Mouse (Mus musculus) midbrain, postnatal 0 days (tissue): ENCODE measurements around the gene Dhrs4. TPM values are rescaled to one million over a fixed set of nuclear protein-coding genes. Genes with fewer than 3 reads are reported as not detected.

Experiments used
- ATAC-seq: fragments of 200-750 bp; cut with Nextera tagmentation; 2 replicates; pipeline ENCODE4 v1.8.0; 2017; ENCODE audit warnings: moderate number of reproducible peaks, mild to moderate bottlenecking, moderate TSS enrichment, moderate library complexity; ENCODE audit not compliant: low FRiP score
- DNase-seq: peaks from one replicate; pipeline ENCODE4 v3.0.0-alpha.2; 2015; ENCODE audit warnings: low spot score
- H3K27ac ChIP-seq: fragments of 300-500 bp; sonication (generic); 2 replicates; pipeline ENCODE4 v1.5.1; 2014; ENCODE audit warnings: low read depth, mild to moderate bottlenecking, low read length, mixed read lengths
- H3K27me3 ChIP-seq: fragments of 300-500 bp; sonication (generic); 2 replicates; pipeline ENCODE4 v1.6.1; 2014; ENCODE audit warnings: low read length, control low read depth, mixed read lengths; ENCODE audit not compliant: insufficient read depth
- H3K36me3 ChIP-seq: fragments of 300-500 bp; sonication (generic); 2 replicates; pipeline ENCODE4 v1.6.1; 2014; ENCODE audit warnings: low read length, control low read depth, mixed read lengths; ENCODE audit not compliant: insufficient read depth
- H3K4me1 ChIP-seq: fragments of 300-500 bp; sonication (generic); 2 replicates; pipeline ENCODE4 v1.6.1; 2014; ENCODE audit warnings: mild to moderate bottlenecking, control low read depth, antibody characterized with exemption, low read length, mixed read lengths; ENCODE audit not compliant: insufficient read depth
- H3K4me2 ChIP-seq: fragments of 300-500 bp; sonication (generic); 2 replicates; pipeline ENCODE4 v1.6.1; 2014; ENCODE audit warnings: low read depth, mild to moderate bottlenecking, low read length, mixed read lengths; ENCODE audit not compliant: poor library complexity, severe bottlenecking
- H3K4me3 ChIP-seq: fragments of 300-500 bp; sonication (generic); 2 replicates; pipeline ENCODE4 v1.5.1; 2014; ENCODE audit warnings: low read depth, mild to moderate bottlenecking, low read length, moderate library complexity
- H3K9ac ChIP-seq: fragments of 300-500 bp; sonication (generic); replicated peaks from 2 replicates; pipeline ENCODE4 v1.6.1; 2014; ENCODE audit warnings: mild to moderate bottlenecking, low read length, moderate library complexity, mixed read lengths; ENCODE audit not compliant: poor library complexity, severe bottlenecking
- H3K9me3 ChIP-seq: fragments of 300-500 bp; sonication (generic); 2 replicates; pipeline ENCODE4 v1.6.1; 2016; ENCODE audit warnings: low read length, control low read depth
- CTCF ChIP-seq: IDR thresholded peaks from 2 replicates; pipeline ENCODE4 v1.5.1; 2016; ENCODE audit warnings: antibody characterized with exemption, mild to moderate bottlenecking
- WGBS: fragments of 180-500 bp; shearing (Covaris S2); extraction: QIAGEN DNeasy Blood & Tissue Kit; methylation state at CpG from one replicate; pipeline ENCODE4 v1.1.7; 2014; 5-methylcytosine and 5-hydroxymethylcytosine counted together
- polyA plus RNA-seq: library from polyadenylated mRNA; unstranded; fragments of >200 nt; fragmentation: Nextera tagmentation; extraction: Ambion mirVana; gene quantifications from 2 replicates; pipeline ENCODE4 v1.2.1, GENCODE M21; 2015
- total RNA-seq: library from RNA; depleted of rRNA; stranded (reverse); fragments of >200 nt; gene quantifications from 2 replicates; pipeline ENCODE4 v1.2.3, GENCODE M21; 2014

The Dhrs4 gene
- total and polyA plus RNA-seq, 2 experiments from 2014 or later, result 10.0 to 19.4 TPM

DNA sequence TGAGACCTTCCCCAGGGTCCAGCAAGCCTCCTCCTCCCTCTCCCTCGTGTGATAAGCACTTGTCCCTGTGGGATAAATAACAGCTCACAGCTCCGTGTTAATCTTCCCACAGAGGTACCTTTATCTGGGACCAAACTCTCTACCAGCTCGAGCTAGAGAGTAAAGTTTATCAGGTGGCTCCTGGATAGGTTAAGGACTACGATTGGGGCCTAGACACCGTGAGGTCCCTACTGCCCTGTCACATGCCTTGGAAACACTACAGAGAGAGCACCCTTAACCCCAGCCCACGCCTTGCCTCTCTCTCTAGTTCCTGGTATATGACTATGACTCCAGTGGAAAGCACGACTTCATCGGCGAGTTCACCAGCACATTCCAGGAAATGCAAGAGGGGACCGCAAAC, 35.4 kb downstream of the Dhrs4 start:
- DNase-seq, result no peak
- Histone ChIP-seq H3K9me3 (no peaks in the 10 kb centered on the region), H3K9ac (no peak overlapping the region), H3K4me1 (peaks cover 6% of the 10 kb centered on the region), H3K4me2 (no peak overlapping the region), H3K4me3 (no peak overlapping the region), H3K27ac (no peak overlapping the region), H3K27me3 (no peaks in the 10 kb centered on the region), H3K36me3 (no peaks in the 10 kb centered on the region)
- TF ChIP-seq CTCF, result no peak
- 72% methylated on average over 10 of the region's 10 CpGs for WGBS
- no peak for ATAC-seq

DNA sequence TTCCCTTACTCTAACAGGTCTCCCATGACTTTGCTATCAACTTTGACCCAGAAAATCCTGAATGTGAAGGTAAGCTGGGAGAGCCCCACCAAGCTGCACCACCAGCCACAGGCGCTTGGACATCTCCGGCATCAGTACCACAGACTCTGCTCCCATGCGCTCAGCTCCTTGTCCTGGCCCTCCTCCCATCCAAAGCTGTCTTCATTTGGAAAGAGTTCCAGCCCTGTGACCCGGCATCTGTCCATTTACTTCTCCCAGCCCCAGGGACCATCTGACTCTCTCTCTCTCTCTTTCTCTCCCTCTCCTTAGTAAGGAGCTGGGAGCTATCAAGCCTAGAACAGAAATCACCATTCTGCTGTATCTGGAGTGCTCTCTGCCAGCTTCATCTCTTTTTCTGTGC, 37.3 kb downstream of the Dhrs4 start:
- ATAC-seq, result no peak
- no peaks in the 10 kb centered on the region for H3K9me3 ChIP-seq
- H3K4me3 ChIP-seq, result no peak overlapping the region
- WGBS, result 86% methylated on average over 4 of the region's 4 CpGs
- H3K4me1 ChIP-seq, result peaks cover 8% of the 10 kb centered on the region
- no peak overlapping the region for H3K27ac ChIP-seq
- no peak overlapping the region for H3K9ac ChIP-seq
- DNase-seq, result no peak
- no peak overlapping the region for H3K4me2 ChIP-seq
- no peaks in the 10 kb centered on the region for H3K36me3 ChIP-seq
- TF ChIP-seq CTCF, result no peak
- H3K27me3 ChIP-seq, result no peaks in the 10 kb centered on the region

DNA sequence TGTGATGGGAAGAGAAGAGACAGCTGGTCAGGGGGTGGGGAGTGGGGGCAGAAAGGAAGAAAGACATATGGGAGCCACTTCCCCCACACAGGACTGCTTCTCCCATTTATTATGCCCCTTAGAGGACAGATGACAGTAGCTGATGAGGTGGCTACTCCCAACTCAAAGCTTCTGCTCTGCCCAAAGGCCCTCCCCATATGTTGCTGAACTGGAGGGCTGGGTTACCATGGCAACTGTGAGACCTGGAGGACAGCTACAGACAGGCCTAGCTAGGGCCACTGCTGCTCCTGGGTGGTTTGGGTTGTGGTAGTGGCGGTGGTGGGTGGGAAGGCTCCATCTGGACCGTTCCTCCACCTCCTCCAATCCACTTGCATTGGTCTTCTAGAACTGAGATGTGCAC, 40.3 kb downstream of the Dhrs4 start:
- Histone ChIP-seq H3K27me3 (peaks cover 3% of the 10 kb centered on the region; the same call in 1 of the 2 replicates), H3K4me1 (peaks cover 5% of the 10 kb centered on the region), H3K36me3 (no peaks in the 10 kb centered on the region), H3K4me2 (no peak overlapping the region), H3K27ac (no peak overlapping the region), H3K9me3 (no peaks in the 10 kb centered on the region), H3K9ac (no peak overlapping the region), H3K4me3 (no peak overlapping the region)
- ATAC-seq (peak; percentile 64), DNase-seq (peak; percentile 86)
- TF ChIP-seq CTCF, result no peak
- 31% methylated on average over 2 of the region's 2 CpGs for WGBS

DNA sequence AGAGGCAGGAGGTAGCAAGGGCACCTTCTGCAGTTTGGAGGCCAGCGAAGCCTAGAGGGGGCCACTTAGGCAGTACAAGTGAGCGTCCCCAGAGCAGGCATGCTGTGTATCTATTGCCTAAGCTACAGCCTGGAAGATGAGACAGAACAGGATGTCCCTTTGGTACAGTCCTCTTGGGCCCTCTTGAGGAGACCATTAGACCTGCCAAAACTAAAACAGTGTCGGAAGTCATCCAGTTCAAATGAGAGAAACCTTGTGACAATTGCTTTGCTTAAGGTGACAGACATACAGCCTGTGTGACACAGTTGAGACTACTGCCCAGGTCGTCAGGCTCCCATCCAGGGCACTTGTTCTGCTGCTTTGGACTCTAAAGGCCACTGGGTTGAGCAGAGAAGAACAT, 41.0 kb downstream of the Dhrs4 start:
- H3K36me3 ChIP-seq, result no peaks in the 10 kb centered on the region
- peaks cover 5% of the 10 kb centered on the region for H3K4me1 ChIP-seq
- WGBS, result 54% methylated on average over 4 of the region's 4 CpGs
- peak; percentile 48 for TF ChIP-seq CTCF
- H3K9me3 ChIP-seq, result no peaks in the 10 kb centered on the region
- ATAC-seq, result no peak
- no peak overlapping the region; the same call in 1 of the 2 replicates for H3K27ac ChIP-seq
- no peak overlapping the region for H3K4me3 ChIP-seq
- peak overlapping the region; percentile 92 for H3K4me2 ChIP-seq
- DNase-seq, result peak; percentile 48
- no peak overlapping the region for H3K9ac ChIP-seq
- peaks cover 6% of the 10 kb centered on the region; the same call in 1 of the 2 replicates for H3K27me3 ChIP-seq

DNA sequence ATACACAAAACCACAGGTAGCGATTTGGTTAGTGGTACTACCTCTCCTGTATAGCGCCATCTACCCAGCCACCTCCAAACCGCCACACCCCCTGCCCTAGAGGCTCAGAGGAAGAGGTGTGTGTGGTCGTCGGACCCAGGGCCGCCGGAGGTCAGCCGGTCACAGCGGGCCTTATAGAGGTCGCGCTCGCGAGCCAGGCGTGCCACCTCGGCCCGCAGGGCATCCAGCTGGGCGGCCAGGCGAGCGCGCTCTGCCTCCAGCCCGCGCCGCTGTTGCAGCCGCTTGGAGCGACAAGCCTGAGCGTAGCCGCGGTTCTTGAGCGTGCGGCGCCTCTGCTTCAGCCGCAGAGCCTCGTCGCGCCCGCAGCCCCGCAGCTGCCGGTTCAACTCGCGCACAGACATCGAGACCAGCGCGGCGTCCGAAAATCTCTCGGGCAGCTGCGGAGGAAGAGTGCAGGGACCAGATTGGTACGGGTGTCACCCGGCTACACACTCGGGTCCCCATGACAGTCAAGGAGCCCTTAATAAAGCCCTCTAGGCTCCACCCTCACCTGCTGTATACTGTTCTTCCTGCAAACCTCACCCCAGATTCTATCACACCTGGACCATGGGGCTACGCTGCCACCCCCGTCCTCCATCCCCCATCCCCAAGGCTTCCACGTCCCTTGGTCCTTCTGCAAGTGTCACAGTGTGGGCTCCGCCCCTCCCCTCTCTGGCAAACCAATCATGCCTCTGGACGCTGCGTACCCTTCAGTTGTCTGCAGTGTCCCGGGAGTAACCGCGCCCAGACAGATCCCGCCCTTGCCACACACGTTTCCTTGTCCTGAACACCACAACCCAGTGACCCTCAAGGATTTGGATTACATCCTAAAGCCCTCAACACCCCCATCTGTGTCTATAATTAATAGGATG, 42.1 kb downstream of the Dhrs4 start:
- TF ChIP-seq CTCF, result peak; percentile 57
- ATAC-seq (peak; percentile 79), DNase-seq (peak; percentile 73)
- under 1% methylated on average over 61 of the region's 61 CpGs for WGBS
- peaks cover 8% of the 10 kb centered on the region; the same call in 1 of the 2 replicates for H3K27me3 ChIP-seq
- peak overlapping the region; percentile 79 for H3K27ac ChIP-seq
- H3K4me1 ChIP-seq, result peaks cover 5% of the 10 kb centered on the region
- no peaks in the 10 kb centered on the region for H3K36me3 ChIP-seq
- peak overlapping the region; percentile 69 for H3K9ac ChIP-seq
- H3K4me2 ChIP-seq, result peak overlapping the region; percentile 92
- H3K4me3 ChIP-seq, result peak overlapping the region; percentile 53
- no peaks in the 10 kb centered on the region for H3K9me3 ChIP-seq

DNA sequence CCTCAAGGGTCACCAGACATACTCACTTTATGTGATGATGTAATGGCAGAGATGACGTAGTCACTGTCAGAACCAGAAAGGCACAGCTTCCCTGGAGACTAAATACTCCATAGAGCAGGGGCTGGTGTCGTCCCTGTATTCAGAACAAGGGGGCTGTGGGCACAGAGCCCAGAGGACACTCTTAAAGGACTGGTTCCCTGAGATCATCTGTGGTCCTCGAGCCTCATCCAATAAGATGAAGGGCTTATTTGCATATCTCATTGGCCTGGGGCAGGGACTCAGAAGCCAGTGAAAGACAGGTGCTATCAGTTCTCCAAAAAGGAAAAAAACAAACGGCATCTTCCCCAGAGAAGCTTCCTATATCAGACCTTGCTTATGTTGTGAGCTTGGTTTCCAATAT, 45.5 kb downstream of the Dhrs4 start:
- Histone ChIP-seq H3K27ac (no peak overlapping the region), H3K9ac (no peak overlapping the region), H3K4me3 (no peak overlapping the region), H3K9me3 (no peaks in the 10 kb centered on the region), H3K36me3 (no peaks in the 10 kb centered on the region), H3K4me2 (no peak overlapping the region), H3K27me3 (peaks cover 8% of the 10 kb centered on the region; the same call in 1 of the 2 replicates), H3K4me1 (peaks cover 2% of the 10 kb centered on the region)
- WGBS, result 49% methylated on average over 4 of the region's 4 CpGs
- TF ChIP-seq CTCF, result no peak
- no peak for DNase-seq
- no peak for ATAC-seq
